In genomic region chr11:61992671-61993285, GRCm38 (mm10) we compare ENCODE assay signal across 20 mouse cellular contexts.
"Had no signal": no experiment of that assay in that cellular context is flagged by ENCODE, and none has a peak within 500 bp of the region (broad histone marks: within the 10 kb centered on the region; RNA-seq: fewer than 3 reads in every experiment).

No protein-coding gene starts in this region.

- DNase-seq: liver, postnatal 0 days; lung, adult 2 months; lung, postnatal 14 days; lung, postnatal 36 days; midbrain, embryonic 14.5 days; right cerebral cortex, postnatal 14 days; thymus, adult 18-20 months; thymus, postnatal 14 days; thymus, postnatal 36 days had no signal

- H3K9ac ChIP-seq: liver, embryonic 15.5 days; liver, postnatal 0 days; lung, embryonic 15.5 days; midbrain, embryonic 12.5 days; neural tube, embryonic 12.5 days; stomach, embryonic 15.5 days had no signal

- H3K27me3 ChIP-seq: liver, embryonic 15.5 days; lung, embryonic 15.5 days; midbrain, embryonic 12.5 days; neural tube, embryonic 12.5 days; stomach, embryonic 15.5 days had no signal

- H3K36me3 ChIP-seq: lung, embryonic 15.5 days; midbrain, embryonic 10.5 days; midbrain, embryonic 12.5 days; neural tube, embryonic 12.5 days; stomach, embryonic 15.5 days had no signal

- ATAC-seq: liver, postnatal 0 days; lung, postnatal 0 days; midbrain, embryonic 16.5 days had no signal

- H3K4me3 ChIP-seq: liver, embryonic 15.5 days; lung, embryonic 15.5 days; midbrain, embryonic 10.5 days; midbrain, embryonic 12.5 days; myocyte; neural tube, embryonic 12.5 days; stomach, embryonic 15.5 days had no signal

- H3K4me2 ChIP-seq: liver, embryonic 15.5 days; lung, embryonic 15.5 days; midbrain, embryonic 12.5 days; neural tube, embryonic 12.5 days; stomach, embryonic 15.5 days had no signal

- H3K9me3 ChIP-seq: liver, embryonic 15.5 days; lung, embryonic 15.5 days; midbrain, embryonic 10.5 days; stomach, embryonic 15.5 days had no signal

- H3K27ac ChIP-seq: liver, embryonic 15.5 days; lung, embryonic 15.5 days; macrophage; midbrain, embryonic 10.5 days; midbrain, embryonic 12.5 days; neural tube, embryonic 12.5 days; stomach, embryonic 15.5 days; stomach, postnatal 0 days had no signal

- H3K4me1 ChIP-seq: midbrain, embryonic 10.5 days; midbrain, embryonic 12.5 days; neural tube, embryonic 12.5 days; stomach, embryonic 15.5 days had no signal
